Mouse (Mus musculus): ENCODE data around the gene Lrrtm3.

The Lrrtm3 gene

GRCm38 (mm10) chr10:63880462-63880903 lies 209.6 kb downstream of the Lrrtm3 start:
- no peak for DNase-seq

Data from kidney, adult 11 months (tissue).